Mouse (Mus musculus): Measurements from ENCODE around the gene Fgf22. TPM values are rescaled to one million over a fixed set of nuclear protein-coding genes. Genes with fewer than 3 reads are reported as not detected.

The Fgf22 gene
- polyA plus RNA-seq, 1 experiment from 2014 or later, result 0.30 TPM

DNA sequence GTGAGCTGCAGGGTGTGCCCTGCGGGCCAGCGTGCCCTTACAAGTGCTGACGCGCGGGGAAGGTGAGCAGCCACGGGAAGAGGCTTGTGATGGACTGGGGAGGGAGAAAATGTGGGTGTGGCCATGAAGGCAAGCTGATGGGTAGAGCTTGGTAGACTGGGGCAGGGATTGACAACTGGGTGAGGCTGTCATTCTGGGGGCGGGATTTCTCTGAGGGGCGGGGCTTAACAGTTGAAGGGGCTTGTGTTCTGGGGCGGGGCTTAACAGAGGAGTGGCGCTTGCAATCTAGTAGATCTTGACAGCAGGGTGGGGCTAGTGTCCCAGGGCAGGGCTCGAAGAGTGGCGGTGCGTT lies 25.8 kb downstream of the Fgf22 start:
- no peak overlapping the region for H3K9ac ChIP-seq
- H3K4me3 ChIP-seq (ENCODE audit: low read depth, low read length), result peak overlapping the region; percentile 39
- H3K36me3 ChIP-seq (ENCODE audit: insufficient read depth), result no peaks in the 10 kb centered on the region
- H3K27ac ChIP-seq (ENCODE audit: low read depth), result peak overlapping the region; percentile 36; the same call in 1 of the 2 replicates
- ATAC-seq (ENCODE audit: insufficient read depth) (peak; percentile 5), DNase-seq (peak; percentile 57)
- peaks cover 17% of the 10 kb centered on the region for H3K27me3 ChIP-seq (ENCODE audit: insufficient read depth, low read length)
- peak overlapping the region; percentile 83 for H3K4me2 ChIP-seq
- H3K4me1 ChIP-seq (ENCODE audit: insufficient read depth), result peaks cover 11% of the 10 kb centered on the region
- WGBS, result 2% methylated on average over 13 of the region's 13 CpGs
- no peak for TF ChIP-seq CTCF (IDR thresholded peaks at IDR 0.05; ENCODE audit: low read depth)
- no peaks in the 10 kb centered on the region for H3K9me3 ChIP-seq (ENCODE audit: low read depth, low read length)

DNA sequence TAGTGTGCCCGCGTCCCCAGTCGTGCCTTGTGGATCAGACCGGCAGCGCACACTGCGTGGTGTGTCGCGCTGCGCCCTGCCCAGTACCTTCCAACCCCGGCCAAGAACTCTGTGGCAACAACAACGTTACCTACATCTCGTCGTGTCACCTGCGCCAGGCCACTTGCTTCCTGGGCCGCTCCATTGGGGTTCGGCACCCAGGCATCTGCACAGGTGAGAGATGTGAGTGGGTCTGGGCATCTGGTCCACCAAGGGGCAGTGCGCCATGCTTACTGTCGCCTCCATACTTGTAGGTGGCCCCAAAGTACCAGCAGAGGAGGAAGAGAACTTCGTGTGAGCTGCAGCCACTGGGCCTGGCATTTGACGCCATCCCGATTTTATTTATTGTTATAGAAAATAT lies 26.3 kb downstream of the Fgf22 start:
- peaks cover 17% of the 10 kb centered on the region for H3K27me3 ChIP-seq (ENCODE audit: insufficient read depth, low read length)
- 32% methylated on average over 21 of the region's 21 CpGs for WGBS
- no peak for ATAC-seq (ENCODE audit: insufficient read depth)
- peaks cover 11% of the 10 kb centered on the region for H3K4me1 ChIP-seq (ENCODE audit: insufficient read depth)
- TF ChIP-seq CTCF (IDR thresholded peaks at IDR 0.05; ENCODE audit: low read depth), result no peak
- H3K9ac ChIP-seq, result no peak overlapping the region
- no peaks in the 10 kb centered on the region for H3K36me3 ChIP-seq (ENCODE audit: insufficient read depth)
- no peak for DNase-seq
- H3K9me3 ChIP-seq (ENCODE audit: low read depth, low read length), result no peaks in the 10 kb centered on the region
- H3K4me2 ChIP-seq, result peak overlapping the region; percentile 83
- H3K27ac ChIP-seq (ENCODE audit: low read depth), result no peak overlapping the region
- peak overlapping the region; percentile 39 for H3K4me3 ChIP-seq (ENCODE audit: low read depth, low read length)

GRCm38 (mm10) chr10:79781956-79782355 lies 27.1 kb downstream of the Fgf22 start:
- Histone ChIP-seq H3K36me3 (ENCODE audit: insufficient read depth) (no peaks in the 10 kb centered on the region), H3K27me3 (ENCODE audit: insufficient read depth, low read length) (peaks cover 17% of the 10 kb centered on the region), H3K9me3 (ENCODE audit: low read depth, low read length) (no peaks in the 10 kb centered on the region), H3K9ac (no peak overlapping the region), H3K4me2 (no peak overlapping the region), H3K4me3 (ENCODE audit: low read depth, low read length) (no peak overlapping the region), H3K27ac (ENCODE audit: low read depth) (no peak overlapping the region), H3K4me1 (ENCODE audit: insufficient read depth) (peaks cover 9% of the 10 kb centered on the region)
- 50% methylated on average over 5 of the region's 5 CpGs for WGBS
- no peak for DNase-seq
- no peak for TF ChIP-seq CTCF (IDR thresholded peaks at IDR 0.05; ENCODE audit: low read depth)
- no peak for ATAC-seq (ENCODE audit: insufficient read depth)

DNA sequence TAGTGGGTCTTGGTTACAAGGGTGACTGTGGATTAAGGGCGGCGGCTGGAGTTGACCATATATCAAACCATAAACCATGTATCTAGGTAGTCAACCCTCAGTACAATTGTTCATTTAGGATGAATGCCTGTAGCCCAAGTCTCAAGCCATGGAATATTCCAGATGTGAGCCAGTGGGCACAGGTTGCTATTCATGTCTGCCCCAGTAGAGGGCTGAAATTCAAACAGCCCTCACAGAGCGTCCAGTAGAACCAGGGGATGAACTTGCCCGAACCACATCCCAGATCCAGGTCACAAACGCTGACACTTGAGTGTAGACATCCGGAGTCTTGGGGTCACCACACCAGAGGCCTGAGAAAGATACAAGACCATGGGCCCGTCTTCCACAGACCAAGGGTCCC lies 28.2 kb downstream of the Fgf22 start:
- Histone ChIP-seq H3K4me1 (ENCODE audit: insufficient read depth) (peaks cover 5% of the 10 kb centered on the region), H3K36me3 (ENCODE audit: insufficient read depth) (no peaks in the 10 kb centered on the region), H3K4me3 (ENCODE audit: low read depth, low read length) (no peak overlapping the region), H3K9me3 (ENCODE audit: low read depth, low read length) (no peaks in the 10 kb centered on the region), H3K27me3 (ENCODE audit: insufficient read depth, low read length) (peaks cover 17% of the 10 kb centered on the region), H3K27ac (ENCODE audit: low read depth) (no peak overlapping the region), H3K9ac (no peak overlapping the region), H3K4me2 (no peak overlapping the region)
- 55% methylated on average over 7 of the region's 7 CpGs for WGBS
- DNase-seq (no peak), ATAC-seq (ENCODE audit: insufficient read depth) (no peak)
- peak; percentile 45 for TF ChIP-seq CTCF (IDR thresholded peaks at IDR 0.05; ENCODE audit: low read depth)

- peak; percentile 76 for DNase-seq
These were observed 29.3 kb downstream of the Fgf22 start for GRCm38 (mm10) chr10:79783920-79784800.

DNA sequence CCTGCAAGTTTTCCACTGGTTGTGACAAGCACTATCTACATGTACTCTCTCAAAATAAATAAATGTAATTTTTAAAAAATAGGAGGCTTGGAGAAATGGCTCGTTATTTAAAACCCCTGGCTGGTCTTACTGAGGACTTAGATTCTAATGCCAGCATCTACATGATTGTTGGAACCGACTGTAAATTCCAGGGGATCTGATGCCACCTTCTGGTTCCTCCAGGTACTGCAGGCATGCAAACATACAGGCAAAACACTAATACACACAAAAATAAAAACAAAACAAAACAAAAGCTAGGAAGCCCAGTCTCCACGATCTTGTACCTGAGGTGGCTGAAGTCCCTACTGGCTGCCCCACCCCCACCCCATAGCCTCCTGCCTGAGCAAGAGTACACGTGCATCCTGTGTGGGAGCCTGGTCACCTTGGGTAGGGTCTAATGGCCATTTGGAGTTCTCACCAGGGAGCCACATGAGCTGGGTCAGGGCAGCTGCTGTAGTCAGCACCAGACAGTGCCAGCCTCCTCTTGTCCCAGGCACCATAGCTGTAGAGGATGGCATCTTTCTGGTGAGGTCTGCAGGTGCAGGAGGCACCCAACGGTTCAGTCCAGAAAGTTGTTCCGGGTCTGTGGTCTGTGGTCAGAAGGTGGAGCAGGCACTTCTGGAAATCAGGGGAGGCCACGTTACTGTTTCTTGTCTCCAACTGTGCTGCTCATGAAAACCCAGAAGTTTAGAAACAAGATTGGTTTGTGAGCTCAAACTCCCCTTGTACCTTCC lies 33.7 kb downstream of the Fgf22 start:
- Histone ChIP-seq H3K27me3 (ENCODE audit: insufficient read depth, low read length) (0 out of 2 replicates have a peak, but pooled peaks cover 5% of the 10 kb centered on the region), H3K27ac (ENCODE audit: low read depth) (no peak overlapping the region), H3K4me3 (ENCODE audit: low read depth, low read length) (no peak overlapping the region), H3K9me3 (ENCODE audit: low read depth, low read length) (no peaks in the 10 kb centered on the region), H3K9ac (no peak overlapping the region), H3K4me1 (ENCODE audit: insufficient read depth) (no peaks in the 10 kb centered on the region), H3K36me3 (ENCODE audit: insufficient read depth) (no peaks in the 10 kb centered on the region), H3K4me2 (no peak overlapping the region)
- DNase-seq (peak; percentile 91), ATAC-seq (ENCODE audit: insufficient read depth) (no peak)
- WGBS, result 33% methylated on average over 7 of the region's 7 CpGs
- peak; percentile 89 for TF ChIP-seq CTCF (IDR thresholded peaks at IDR 0.05; ENCODE audit: low read depth)

More at GRCm38 (mm10) chr10:79783920-79784800, 29.3 kb downstream of the Fgf22 start:
- H3K4me3 ChIP-seq (ENCODE audit: low read depth, low read length), result no peak overlapping the region
- H3K4me2 ChIP-seq, result no peak overlapping the region
- H3K27me3 ChIP-seq (ENCODE audit: insufficient read depth, low read length), result peaks cover 9% of the 10 kb centered on the region
- no peaks in the 10 kb centered on the region for H3K36me3 ChIP-seq (ENCODE audit: insufficient read depth)
- H3K27ac ChIP-seq (ENCODE audit: low read depth), result no peak overlapping the region
- no peak for ATAC-seq (ENCODE audit: insufficient read depth)
- H3K9ac ChIP-seq, result no peak overlapping the region
- WGBS, result 40% methylated on average over 27 of the region's 27 CpGs
- H3K4me1 ChIP-seq (ENCODE audit: insufficient read depth), result peaks cover 4% of the 10 kb centered on the region; the same call in 1 of the 2 replicates
- H3K9me3 ChIP-seq (ENCODE audit: low read depth, low read length), result no peaks in the 10 kb centered on the region
- TF ChIP-seq CTCF (IDR thresholded peaks at IDR 0.05; ENCODE audit: low read depth), result peak; percentile 65

- H3K27ac ChIP-seq (ENCODE audit: low read depth), result no peak overlapping the region
- no peaks in the 10 kb centered on the region for H3K36me3 ChIP-seq (ENCODE audit: insufficient read depth)
- no peak overlapping the region for H3K4me3 ChIP-seq (ENCODE audit: low read depth, low read length)
- no peak for TF ChIP-seq CTCF (IDR thresholded peaks at IDR 0.05; ENCODE audit: low read depth)
- H3K4me2 ChIP-seq, result no peak overlapping the region
- WGBS, result 48% methylated on average over 2 of the region's 2 CpGs
- H3K27me3 ChIP-seq (ENCODE audit: insufficient read depth, low read length), result 0 out of 2 replicates have a peak, but pooled peaks cover 5% of the 10 kb centered on the region
- no peak for DNase-seq
- no peak for ATAC-seq (ENCODE audit: insufficient read depth)
- H3K9me3 ChIP-seq (ENCODE audit: low read depth, low read length), result no peaks in the 10 kb centered on the region
- H3K9ac ChIP-seq, result no peak overlapping the region
- H3K4me1 ChIP-seq (ENCODE audit: insufficient read depth), result peaks cover 3% of the 10 kb centered on the region
These were observed 34.7 kb downstream of the Fgf22 start for GRCm38 (mm10) chr10:79789581-79789980.
